Mouse (Mus musculus): ENCODE data around the gene Cachd1.

Gene Cachd1

GRCm38 (mm10) chr4:100793147-100793546 lies 16.7 kb downstream of the Cachd1 start:
- no peak for DNase-seq (ENCODE audit: low spot score)

GRCm38 (mm10) chr4:100795523-100795922 lies 19.0 kb downstream of the Cachd1 start:
- no peak for DNase-seq (ENCODE audit: low spot score)

GRCm38 (mm10) chr4:100800730-100801442 lies 24.4 kb downstream of the Cachd1 start:
- no peak for DNase-seq (ENCODE audit: low spot score)

- DNase-seq (ENCODE audit: low spot score), result no peak
Measured at GRCm38 (mm10) chr4:100801443-100801786, 24.9 kb downstream of the Cachd1 start.

GRCm38 (mm10) chr4:100811057-100811695 lies 34.7 kb downstream of the Cachd1 start:
- DNase-seq (ENCODE audit: low spot score), result no peak

GRCm38 (mm10) chr4:100811802-100812510 lies 35.5 kb downstream of the Cachd1 start:
- no peak for DNase-seq (ENCODE audit: low spot score)

- DNase-seq (ENCODE audit: low spot score), result no peak
Measured at GRCm38 (mm10) chr4:100813767-100814461, 37.4 kb downstream of the Cachd1 start.

GRCm38 (mm10) chr4:100819238-100819637 lies 42.8 kb downstream of the Cachd1 start:
- DNase-seq (ENCODE audit: low spot score), result no peak

GRCm38 (mm10) chr4:100822526-100822925 lies 46.1 kb downstream of the Cachd1 start:
- no peak for DNase-seq (ENCODE audit: low spot score)

- DNase-seq (ENCODE audit: low spot score), result no peak
Measured at GRCm38 (mm10) chr4:100827374-100827773, 50.9 kb downstream of the Cachd1 start.

- no peak for DNase-seq (ENCODE audit: low spot score)
Measured at GRCm38 (mm10) chr4:100828737-100829136, 52.3 kb downstream of the Cachd1 start.

GRCm38 (mm10) chr4:100837205-100837604 lies 60.7 kb downstream of the Cachd1 start:
- DNase-seq (ENCODE audit: low spot score), result no peak

- no peak for DNase-seq (ENCODE audit: low spot score)
Measured at GRCm38 (mm10) chr4:100842629-100843028, 66.2 kb downstream of the Cachd1 start.

- DNase-seq (ENCODE audit: low spot score), result no peak
Measured at GRCm38 (mm10) chr4:100843119-100843518, 66.6 kb downstream of the Cachd1 start.

GRCm38 (mm10) chr4:100850846-100851495 lies 74.5 kb downstream of the Cachd1 start:
- no peak for DNase-seq (ENCODE audit: low spot score)

GRCm38 (mm10) chr4:100852448-100852847 lies 76.0 kb downstream of the Cachd1 start:
- no peak for DNase-seq (ENCODE audit: low spot score)

- no peak for DNase-seq (ENCODE audit: low spot score)
Measured at GRCm38 (mm10) chr4:100853426-100853825, 77.0 kb downstream of the Cachd1 start.

GRCm38 (mm10) chr4:100855373-100855772 lies 78.9 kb downstream of the Cachd1 start:
- no peak for DNase-seq (ENCODE audit: low spot score)

GRCm38 (mm10) chr4:100857411-100857869 lies 81.0 kb downstream of the Cachd1 start:
- DNase-seq (ENCODE audit: low spot score), result no peak

- no peak for DNase-seq (ENCODE audit: low spot score)
Measured at GRCm38 (mm10) chr4:100863861-100864428, 87.5 kb downstream of the Cachd1 start.

- DNase-seq (ENCODE audit: low spot score), result no peak
Measured at GRCm38 (mm10) chr4:100865423-100865822, 88.9 kb downstream of the Cachd1 start.

All from urinary bladder, postnatal 10 days (tissue).